Mouse (Mus musculus) gastrocnemius, postnatal 36 days (tissue): Measurements from ENCODE around the gene Ssx2ip. TPM values are rescaled to one million over a fixed set of nuclear protein-coding genes. Genes with fewer than 3 reads are reported as not detected.

ENCODE experiments used
- DNase-seq, 2 experiments: peaks; one replicate each; pipeline ENCODE4 v3.0.0; 2022
- intact Hi-C: fragments of 180-260 bp; cut with DNase I; formaldehyde crosslinking; loops from one replicate; pipeline ENCODE4 v1.15.1; 2025
- total RNA-seq, 2 experiments: library from RNA; stranded (reverse); gene quantifications; 2 replicates each; pipeline ENCODE4 v1.2.3; 2021

Gene Ssx2ip
- total RNA-seq, 2 experiments from 2014 or later: 25.9 to 33.6 TPM

DNA sequence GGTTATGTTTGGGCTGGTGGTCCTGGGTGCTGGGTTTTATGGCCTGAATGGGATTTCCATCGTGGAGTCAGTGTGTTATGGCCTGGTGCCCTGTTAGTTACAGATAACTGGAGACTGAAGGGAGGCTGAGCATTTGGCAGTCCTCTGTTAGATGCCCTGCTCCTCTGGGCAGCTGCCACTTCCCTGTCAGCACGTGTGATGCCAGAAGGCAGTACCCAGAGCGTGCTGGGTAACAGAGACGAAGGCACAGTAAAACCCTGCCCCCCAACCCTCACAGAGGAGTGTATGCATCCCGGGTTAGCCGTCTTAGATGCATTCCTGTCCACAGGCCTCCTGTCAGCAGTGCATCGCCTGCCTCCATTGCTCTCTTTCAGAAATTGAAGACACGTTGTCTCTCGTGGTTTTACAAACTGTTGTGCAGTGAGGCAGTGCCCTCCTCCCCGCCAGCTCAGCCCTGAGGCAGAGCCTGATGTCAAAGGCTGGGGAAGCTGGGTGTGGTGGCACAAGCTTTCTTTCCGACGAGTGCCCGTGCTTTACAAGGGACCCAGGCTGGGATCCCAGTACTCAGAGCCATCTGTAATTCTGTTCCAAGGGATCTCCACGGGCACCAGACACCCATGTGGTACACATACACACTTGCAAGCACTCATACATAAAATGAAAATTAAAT lies 29.4 kb downstream of the Ssx2ip start:
- intact Hi-C loops: no loop called here

DNA sequence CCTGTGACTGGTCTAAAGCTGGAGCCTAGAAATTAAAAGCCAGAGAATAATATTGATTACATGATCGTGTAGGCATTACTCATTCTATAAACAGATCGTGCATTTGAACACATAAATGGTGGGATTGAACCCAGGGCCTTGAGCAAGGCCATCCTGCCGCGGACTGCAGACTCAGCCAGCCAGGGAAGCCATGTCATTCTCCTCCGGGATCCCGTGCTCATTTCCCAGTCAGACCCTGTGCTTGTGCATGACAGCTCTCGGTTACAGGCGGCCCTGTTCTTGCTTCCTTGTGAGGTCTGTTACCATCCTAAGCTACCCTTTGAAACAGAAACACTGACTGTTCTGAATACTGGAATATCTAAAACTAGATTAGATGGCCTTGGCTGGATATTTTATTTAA lies 30.2 kb downstream of the Ssx2ip start:
- intact Hi-C loops: no loop called here
- DNase-seq: no peak

More for the DNA sequence above, 29.4 kb downstream of the Ssx2ip start:
- DNase-seq: no peak

DNA sequence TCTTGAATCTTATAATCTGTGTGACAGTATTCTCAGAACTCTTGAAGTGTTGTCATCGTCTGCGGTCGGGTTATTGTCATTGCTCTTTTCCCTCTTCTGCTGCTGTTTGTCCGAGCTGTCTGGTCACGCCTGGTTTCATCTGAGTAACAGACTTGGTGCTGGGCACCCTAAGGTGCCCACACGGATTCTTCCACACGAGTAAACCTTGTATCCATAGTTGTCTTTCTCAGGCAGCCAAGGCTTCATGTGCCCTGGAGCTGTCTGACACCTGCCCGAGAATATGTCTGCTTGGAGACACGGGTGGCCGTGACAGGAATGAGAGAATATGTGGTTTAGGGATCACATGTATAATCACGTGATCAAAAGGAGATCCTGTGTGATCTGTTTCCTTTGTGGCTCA lies 31.1 kb downstream of the Ssx2ip start:
- no peak for DNase-seq
- intact Hi-C loops: no loop called here

DNA sequence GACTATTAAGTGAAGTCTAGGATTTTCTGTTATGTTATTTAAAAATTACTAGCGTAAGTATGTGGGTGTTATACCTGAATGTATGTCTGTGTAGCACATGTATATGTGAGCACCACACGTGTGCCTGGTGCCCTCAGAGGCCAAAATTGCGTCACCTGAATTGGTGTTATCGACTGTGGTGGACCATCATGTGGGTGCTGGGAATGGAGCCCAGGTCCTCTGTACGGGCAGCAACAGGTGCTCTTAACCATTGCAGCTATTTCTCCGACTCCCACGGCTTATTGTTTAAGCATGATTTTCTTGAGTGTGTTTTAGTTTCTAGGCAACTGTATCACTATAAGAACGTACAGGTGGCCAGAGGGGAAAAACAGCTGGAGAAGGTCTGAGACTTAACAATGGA lies 31.7 kb downstream of the Ssx2ip start:
- no peak for DNase-seq
- intact Hi-C loops: no loop called here

DNA sequence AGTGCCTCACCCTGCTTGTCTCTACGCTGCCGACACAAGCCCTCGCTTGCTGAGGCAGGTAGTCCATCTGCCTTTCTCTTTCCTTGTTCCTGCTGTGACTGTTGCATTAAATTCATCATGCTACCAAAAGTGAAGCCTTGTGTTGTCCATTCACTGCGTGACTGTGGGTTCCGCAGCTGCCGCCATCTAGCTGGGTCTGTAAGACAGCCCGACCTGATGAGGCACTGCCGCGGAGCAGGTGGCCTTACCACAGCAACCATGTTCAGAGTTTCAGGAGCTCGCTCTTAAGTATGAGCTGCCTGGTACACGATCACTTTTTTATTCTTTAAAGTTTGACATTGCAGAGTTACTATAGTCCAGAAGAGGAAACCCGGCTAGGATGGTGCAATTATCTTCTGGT lies 35.6 kb downstream of the Ssx2ip start:
- intact Hi-C loops: no loop called here
- no peak for DNase-seq

DNA sequence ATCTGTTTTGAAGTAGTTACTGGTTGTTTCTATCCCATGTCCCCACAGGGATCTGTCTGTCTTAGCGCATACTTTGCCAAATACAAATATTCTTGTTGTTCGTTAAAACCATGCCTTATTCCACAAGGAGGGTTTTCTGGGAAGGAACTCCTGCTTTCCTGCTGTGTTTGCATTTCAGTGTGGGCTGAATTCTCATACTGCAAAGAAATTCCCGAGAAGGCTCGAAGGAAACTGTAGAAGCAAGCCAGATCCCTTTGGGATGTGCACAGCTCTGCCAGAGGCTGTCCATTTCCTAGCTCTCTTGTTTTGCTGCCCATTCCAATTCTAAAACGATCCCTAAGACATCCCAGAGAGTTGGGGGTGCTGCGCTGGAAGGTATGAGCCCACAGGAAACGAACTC lies 36.0 kb downstream of the Ssx2ip start:
- intact Hi-C loops: no loop called here
- no peak for DNase-seq

DNA sequence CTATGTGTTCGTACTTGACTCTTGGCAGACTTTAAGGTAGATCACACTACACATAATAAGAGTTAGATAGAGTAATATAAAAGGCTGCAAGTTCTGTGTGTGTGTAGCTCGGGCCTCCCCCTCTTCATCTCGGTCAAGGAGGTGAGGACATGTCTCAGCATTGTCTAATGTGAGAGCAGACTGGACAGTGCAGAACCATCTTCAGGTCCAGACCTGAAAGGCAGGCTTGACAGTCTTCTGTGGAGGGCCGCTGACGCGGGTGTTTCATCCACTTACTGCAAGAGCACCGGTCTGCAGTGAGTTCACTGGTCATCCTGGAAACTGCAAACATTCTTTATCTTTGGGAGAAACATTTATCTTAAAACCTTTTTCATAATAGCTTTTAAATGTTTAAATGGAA lies 38.0 kb downstream of the Ssx2ip start:
- intact Hi-C loops: no loop called here
- no peak for DNase-seq

DNA sequence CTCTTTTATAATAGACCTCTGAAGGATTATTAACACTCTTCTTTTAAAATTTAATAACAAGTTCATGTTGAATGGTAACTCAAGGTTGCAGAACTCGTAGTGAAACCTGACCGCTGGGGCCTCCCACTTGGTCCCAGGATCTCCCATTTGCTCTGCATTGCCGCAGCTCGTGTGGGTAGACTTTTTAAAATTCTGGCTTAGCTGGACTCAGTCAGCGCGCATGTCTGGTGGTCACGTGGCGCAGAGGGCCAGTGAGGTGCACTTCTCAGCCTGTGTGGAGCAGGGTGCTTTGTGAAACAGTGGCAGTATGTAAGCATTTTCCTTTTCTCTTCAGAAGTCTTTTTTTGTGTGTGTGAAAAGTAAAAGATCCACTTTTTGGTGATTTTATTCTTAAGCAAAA lies 38.5 kb downstream of the Ssx2ip start:
- intact Hi-C loops: no loop called here
- no peak for DNase-seq

DNA sequence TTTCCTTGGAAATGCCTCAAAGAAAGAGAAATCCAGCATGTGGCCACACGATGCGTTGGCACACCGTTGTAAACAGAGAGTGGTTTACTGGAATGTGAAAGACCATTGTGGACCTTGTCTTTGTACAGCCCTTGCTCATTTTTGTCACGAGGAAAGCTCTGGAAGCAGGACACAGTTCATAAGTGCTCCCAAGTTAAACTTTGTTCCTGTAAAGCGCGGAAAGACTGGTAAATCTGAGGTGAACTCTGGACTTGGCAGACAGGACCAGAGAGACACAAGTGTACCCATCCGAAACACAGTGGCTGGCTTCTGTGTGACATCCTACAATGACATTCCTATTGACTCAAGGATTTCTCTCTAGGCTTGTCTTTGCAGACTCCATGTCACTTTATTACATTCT lies 38.9 kb downstream of the Ssx2ip start:
- intact Hi-C loops: no loop called here
- no peak for DNase-seq

DNA sequence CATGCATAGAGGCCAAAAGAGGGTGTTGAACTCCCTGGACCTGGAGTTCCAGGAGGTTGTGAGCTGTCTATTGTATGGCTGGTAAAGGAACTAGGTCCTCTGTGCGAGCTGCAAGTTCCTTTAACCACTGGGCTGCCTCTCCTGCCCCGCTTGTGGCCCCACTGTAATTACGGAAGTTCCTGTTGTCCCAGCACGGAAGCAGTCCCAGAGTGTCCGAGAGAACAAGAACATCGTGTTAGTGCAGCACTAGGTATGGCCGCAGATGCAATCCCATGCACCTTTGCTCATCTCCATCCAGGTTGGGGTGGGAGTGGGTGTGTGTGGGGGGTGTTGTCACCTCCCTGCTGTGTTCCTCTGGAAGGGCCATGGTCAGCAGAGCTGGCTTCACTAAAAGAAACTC lies 40.4 kb downstream of the Ssx2ip start:
- no peak for DNase-seq
- intact Hi-C loops: no loop called here

DNA sequence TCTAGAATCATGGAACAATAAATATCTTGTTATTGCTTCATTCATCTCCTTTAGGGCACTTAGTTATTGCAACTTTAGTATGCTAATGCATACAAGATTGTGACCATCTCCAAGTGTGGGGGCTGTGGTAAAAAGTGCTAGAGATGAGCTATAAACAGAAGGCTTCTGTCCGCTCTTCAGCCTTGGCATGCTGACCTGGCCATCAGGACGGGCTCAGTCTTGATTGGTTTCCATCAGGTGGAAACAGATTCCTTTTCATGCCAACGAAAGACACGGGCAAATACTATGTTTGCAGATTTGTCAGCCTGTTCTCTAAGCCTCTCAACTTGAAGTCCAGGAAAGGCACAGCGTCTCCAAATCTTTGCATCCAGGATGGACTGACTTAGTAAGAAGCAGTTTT lies 42.7 kb downstream of the Ssx2ip start:
- intact Hi-C loops: no loop called here
- DNase-seq: no peak

DNA sequence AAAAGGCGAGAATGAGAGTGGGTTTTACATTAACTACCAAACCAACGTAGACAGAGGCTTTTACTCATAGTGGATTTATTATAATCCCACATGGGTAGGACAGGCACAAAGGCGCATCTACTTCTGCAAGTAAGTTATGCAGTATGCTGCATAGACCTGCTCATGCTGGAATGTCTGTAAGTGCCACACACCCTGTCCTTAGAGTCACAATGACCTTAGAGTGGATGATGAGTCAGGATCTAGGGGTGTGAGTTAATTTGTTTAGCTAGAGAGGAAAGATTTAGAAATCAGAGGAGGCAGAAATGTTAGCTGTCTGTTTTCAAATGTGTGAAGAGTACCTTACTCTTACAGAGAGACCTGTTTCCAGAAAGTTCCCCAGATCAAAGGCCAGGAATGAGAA lies 43.2 kb downstream of the Ssx2ip start:
- DNase-seq: no peak
- intact Hi-C loops: no loop called here

DNA sequence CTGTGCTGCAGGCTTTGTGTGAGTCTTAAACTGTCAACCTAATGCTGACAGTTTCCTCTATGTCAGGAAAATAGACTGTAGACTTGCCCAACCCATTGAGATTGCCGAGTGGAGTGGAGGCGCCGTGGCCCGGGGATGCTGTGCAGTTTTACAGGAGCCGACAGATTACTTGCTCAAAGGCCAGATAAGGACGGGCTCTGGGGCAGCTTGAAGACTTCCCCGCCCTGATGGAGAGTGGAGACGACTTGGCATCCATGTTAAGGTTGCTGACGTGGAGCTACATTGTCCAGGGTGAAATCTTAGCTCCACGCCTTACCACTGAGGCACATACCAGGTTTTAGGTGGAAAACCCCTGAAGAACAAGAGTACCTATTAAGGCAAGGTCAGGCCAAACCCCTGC lies 43.9 kb downstream of the Ssx2ip start:
- DNase-seq: no peak
- intact Hi-C loops: no loop called here

DNA sequence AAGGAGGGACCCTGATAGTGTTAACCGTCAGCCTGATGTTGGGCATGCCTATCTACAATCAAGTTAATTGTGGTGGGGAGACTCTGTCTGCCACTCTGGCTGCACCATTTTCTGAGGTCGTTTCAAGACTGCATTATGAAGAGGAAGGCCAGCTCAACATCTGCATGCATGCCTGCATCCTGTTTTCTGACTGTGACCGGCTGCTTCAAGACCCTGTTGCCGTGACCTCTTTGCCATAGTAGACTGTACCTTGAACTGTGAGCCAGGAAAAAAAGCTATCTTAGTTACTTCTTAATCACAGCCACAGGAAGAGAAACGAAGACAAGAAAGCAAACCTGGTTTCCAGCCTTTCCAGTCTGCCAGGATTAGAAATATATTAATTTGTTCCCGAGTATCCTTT lies 44.5 kb downstream of the Ssx2ip start:
- DNase-seq: no peak
- intact Hi-C loops: no loop called here

DNA sequence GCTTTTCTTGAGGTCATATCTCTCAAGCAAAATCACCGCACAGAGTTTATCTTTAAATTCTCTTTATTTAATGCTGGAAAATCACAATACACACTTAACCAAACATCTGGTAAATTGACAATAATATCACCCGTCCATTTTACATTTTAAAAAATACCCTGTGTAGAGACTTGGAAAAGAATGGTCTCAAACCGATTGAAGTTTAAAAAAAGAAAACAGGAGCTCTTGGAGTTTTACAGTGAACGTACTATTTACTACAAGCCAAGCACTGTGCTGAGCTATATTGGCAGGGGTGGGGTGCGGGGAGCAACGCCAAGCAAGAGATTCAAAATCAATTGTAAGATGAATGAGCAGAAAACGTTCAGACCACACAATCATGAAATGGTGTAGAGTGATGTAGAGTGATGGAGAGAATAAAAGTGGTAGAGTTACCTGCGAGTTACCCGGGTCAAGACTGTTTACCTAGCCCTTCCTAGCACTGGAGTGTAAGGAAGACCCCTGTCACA lies 45.4 kb downstream of the Ssx2ip start, which contains the start of gene Ctbs:
TSS of gene Ctbs (plus strand) at position 51 of the 506 bp plus-strand sequence.
- intact Hi-C loops: loop anchor here (5.0 kb wide), 1 partner anchor 48 kb away; the partner anchor contains the start of genes Gng5 and Spata1

DNA sequence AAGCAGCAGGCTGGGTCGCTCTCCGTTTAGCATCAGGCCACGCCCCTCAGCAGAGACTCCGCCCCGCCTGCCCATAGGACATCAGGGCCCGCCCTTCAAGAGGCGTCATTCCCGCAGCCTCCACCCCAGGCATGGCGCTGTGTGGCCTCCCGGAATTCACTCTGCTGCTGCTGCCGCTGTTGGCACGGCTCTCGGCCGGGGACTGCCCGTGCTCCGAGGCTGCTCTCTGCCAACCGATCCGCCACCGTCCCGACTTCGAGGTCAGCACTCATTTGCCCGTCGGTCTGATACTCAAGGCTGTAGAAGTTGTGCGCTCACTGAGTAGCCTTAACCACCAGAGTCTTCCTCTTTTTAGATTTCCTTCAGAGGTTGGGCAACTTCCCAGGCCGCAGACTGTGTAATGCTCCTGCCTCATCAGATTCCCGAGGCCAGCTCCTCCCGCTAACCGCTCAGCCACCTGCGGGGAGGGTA lies 46.0 kb downstream of the Ssx2ip start:
- intact Hi-C loops: loop anchor here (5.0 kb wide), 1 partner anchor 47 kb away; the partner anchor contains the start of genes Gng5 and Spata1

More for the DNA sequence above, 45.4 kb downstream of the Ssx2ip start, which contains the start of gene Ctbs:
- no peak for DNase-seq

DNA sequence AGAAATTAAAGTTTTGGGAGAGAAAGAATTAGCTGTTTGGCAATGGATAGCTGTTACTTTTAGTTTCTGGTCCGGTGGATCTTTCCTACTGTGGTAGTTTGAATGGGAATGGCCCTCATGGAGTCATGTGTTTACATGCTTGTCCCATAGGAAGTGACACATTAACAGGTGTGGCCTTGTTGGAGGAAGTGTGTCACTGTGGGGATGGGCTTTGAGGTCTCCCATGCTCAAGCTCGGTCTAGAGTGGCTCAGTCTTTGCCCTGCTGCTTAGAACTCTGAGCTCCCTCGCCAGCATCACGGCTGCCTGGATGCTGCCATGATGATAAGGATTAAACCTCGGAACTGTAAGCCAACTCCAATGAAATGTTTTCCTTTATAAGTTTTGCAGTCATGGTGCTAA lies 46.9 kb downstream of the Ssx2ip start:
- intact Hi-C loops: loop anchor here (5.0 kb wide), 1 partner anchor 46 kb away; the partner anchor contains the start of genes Gng5 and Spata1
- no peak for DNase-seq

More for the DNA sequence above, 46.0 kb downstream of the Ssx2ip start:
- peak; percentile 86 to 90 for DNase-seq

DNA sequence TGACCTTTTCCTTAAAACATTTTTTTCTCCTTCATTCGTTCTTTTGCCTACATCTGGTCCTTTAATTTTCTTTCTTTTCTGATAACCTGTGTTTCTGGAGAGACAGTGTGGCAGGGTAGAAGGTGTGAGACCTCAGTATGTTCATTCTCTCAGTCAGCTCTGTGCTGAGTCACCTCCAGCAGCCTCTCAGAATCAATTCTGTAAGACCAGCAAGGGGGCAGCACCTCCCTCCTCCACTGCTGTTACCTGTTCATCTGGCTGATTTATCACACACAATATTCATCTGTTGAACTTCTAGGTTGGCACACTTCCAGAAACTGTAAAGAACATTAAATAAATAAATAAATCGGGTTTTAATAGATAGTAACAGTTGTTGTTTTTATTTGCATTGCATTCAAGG lies 58.5 kb downstream of the Ssx2ip start:
- intact Hi-C loops: no loop called here
- no peak for DNase-seq

DNA sequence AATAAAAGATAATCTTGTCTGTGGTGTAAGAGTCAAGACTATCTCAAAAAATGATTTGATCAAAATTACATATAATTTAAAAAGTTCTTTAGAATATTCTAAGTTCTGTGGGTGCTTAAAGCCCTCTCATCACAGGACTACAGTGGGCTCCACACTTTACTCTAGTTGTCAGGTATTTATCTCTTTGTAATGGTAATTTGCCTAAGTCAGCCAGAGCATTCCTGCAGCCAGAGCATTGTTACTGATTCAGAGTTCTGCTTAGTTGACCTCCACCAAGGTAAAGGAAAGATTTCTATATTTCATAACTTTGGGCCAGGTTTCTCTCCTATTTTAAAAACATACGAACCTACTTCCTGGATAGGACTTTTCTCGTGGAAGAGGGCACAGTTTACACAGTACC lies 64.8 kb downstream of the Ssx2ip start:
- intact Hi-C loops: no loop called here
- DNase-seq: no peak

DNA sequence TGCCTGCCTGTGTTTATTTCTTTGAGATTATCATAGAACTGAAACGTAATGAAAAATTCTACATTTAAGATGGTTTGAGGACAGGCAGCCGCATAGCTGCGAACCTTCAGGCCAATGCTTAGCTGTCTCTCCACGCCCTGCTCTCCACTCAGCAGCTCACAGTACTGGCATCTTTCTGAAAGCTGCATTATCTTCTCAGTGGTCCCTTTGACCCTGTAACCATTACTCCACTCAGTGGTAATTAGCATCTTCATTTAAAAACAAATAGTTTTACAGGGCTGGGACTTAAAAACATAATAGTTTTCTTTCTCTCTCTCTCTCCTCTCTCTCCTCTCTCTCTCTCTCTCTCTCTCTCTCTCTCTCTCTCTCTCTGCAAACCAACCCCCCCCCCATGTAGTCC lies 68.2 kb downstream of the Ssx2ip start:
- intact Hi-C loops: no loop called here
- no peak for DNase-seq

DNA sequence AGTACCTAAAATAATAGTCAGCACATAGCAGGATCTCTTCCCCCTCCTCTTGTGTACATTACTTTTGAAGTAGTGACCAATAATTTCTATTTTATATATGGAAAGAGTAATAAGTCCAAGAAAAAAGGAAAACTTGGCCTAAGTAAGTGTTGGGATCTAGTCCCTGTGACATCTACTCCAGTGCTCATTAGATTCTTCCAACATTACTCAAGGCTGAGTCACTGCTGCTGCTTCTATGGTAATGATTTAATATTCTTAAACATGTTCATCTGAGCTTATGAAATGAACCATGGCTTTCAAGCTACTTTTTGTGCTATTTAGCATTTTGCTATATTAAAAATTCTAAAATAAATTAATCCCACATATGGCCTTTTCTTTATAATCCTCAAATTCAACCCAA lies 69.3 kb downstream of the Ssx2ip start:
- intact Hi-C loops: no loop called here
- no peak for DNase-seq

DNA sequence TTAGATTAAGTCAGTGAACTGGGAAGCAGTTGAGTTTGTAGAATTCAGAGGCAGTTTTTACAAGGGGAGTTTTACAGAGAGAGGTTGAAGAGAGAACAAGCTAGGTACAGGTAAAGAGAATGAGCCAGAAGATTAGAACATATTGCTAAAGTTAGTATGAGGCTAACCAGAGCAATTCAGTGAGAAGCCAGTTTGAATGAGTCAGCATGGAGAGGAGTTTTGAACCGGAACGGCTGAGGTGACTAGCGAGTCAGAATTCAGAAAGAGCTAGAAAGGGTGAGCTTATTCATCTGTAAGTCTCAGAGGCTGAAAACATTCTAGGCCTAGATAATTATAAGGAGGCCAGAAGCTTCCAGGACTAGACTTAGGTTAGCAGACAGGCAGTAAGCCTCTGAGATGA lies 70.0 kb downstream of the Ssx2ip start:
- no peak for DNase-seq
- intact Hi-C loops: no loop called here
